Mouse (Mus musculus): Measurements from ENCODE around the gene Gstt1. TPM values are rescaled to one million over a fixed set of nuclear protein-coding genes. Genes with fewer than 3 reads are reported as not detected.

Gstt1 gene
- polyA plus RNA-seq, 1 experiment from 2014 or later = 11.6 TPM

DNA sequence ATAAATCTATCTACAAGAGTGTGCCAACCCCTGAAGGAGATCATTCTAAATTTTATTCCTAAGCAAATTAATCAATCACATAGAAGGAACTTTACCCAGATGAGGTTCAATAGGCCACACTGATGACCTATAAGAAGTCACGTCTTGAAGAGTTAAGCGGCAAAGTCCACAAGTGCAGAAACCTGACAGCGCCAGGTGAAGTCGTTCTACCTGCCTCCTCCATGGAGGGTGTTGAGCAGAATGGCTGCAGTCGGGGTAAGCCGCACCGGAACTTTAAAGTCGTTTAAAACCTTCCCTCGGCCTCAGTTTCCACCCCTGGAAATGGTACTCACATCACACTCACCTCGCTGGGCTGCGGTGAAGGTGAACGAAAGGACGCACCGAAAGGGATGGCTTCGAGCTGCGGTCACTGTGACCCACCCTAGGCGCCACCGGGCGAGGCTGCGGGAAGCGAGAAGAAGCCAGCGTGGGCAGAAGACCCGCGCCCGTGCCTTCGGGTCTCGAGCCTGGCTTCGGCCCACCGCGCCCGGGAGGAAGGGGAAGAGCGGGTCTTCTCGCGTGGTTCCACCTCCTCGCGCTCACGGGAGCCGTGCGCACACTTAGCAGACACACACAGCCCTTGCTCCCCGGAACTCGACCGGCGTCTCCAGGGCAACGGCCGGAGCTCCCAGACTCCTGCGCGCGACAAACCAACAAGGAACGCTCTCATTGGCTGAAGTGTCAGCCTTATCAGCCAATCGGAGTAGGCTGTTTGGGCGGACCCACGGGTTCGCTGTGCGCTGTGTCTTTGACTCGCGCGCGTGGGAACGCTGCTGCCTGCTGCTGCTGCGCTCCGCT, 34.5 kb downstream of the Gstt1 start, which contains the start of gene Cabin1:
Gene Cabin1 (minus strand): TSS at position 660 of the 837 bp plus-strand sequence.
- WGBS = under 1% methylated on average over 61 of the region's 61 CpGs
- ATAC-seq (replicated peaks; ENCODE audit: low FRiP score, low TSS enrichment, low read depth) = peak; percentile 99
- Histone ChIP-seq H3K4me1 (replicated peaks; ENCODE audit: control insufficient read depth, insufficient read depth, low read length) (peaks cover 5% of the 10 kb centered on the region; the same call in 1 of the 2 replicates), H3K27ac (ENCODE audit: low read depth) (peak within 1 kb of the TSS; percentile 52), H3K36me3 (ENCODE audit: control insufficient read depth, insufficient read depth, low read length) (no peaks in the 10 kb centered on the region), H3K4me2 (ENCODE audit: low read length) (peak within 1 kb of the TSS; percentile 95), H3K4me3 (ENCODE audit: low read depth, low read length) (peak within 1 kb of the TSS; percentile 96), H3K9ac (ENCODE audit: low read length) (peak within 1 kb of the TSS; percentile 82), H3K9me3 (ENCODE audit: control insufficient read depth, low read length) (no peaks in the 10 kb centered on the region), H3K27me3 (replicated peaks; ENCODE audit: control insufficient read depth, insufficient read depth, low read length) (no peaks in the 10 kb centered on the region)
- DNase-seq (ENCODE audit: low spot score) = peak; percentile 99

DNA sequence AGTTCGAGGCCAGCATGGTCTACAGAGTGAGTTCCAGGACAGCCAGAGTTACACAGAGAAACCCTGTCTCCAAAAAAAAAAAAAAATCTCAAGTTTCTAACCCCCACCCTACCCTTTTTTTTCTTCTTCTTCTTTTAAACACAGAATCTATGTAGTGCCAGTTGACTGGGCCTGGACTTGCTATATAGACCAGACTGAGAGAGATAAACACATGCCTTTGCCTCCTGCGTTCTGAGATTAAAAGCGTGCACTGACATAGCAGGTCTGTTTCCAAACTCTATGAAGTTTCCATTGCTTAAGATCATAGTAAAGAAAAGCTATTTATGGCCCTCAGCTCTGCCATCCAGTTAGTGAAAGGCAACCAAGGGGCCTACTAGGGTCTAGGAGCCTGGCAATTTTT, 36.0 kb downstream of the Gstt1 start:
- Histone ChIP-seq H3K27me3 (replicated peaks; ENCODE audit: control insufficient read depth, insufficient read depth, low read length) (no peaks in the 10 kb centered on the region), H3K9ac (ENCODE audit: low read length) (no peak overlapping the region), H3K36me3 (ENCODE audit: control insufficient read depth, insufficient read depth, low read length) (peaks cover 10% of the 10 kb centered on the region; the same call in 1 of the 2 replicates), H3K4me2 (ENCODE audit: low read length) (no peak overlapping the region), H3K27ac (ENCODE audit: low read depth) (no peak overlapping the region), H3K4me3 (ENCODE audit: low read depth, low read length) (no peak overlapping the region), H3K4me1 (replicated peaks; ENCODE audit: control insufficient read depth, insufficient read depth, low read length) (peaks cover 5% of the 10 kb centered on the region; the same call in 1 of the 2 replicates), H3K9me3 (ENCODE audit: control insufficient read depth, low read length) (no peaks in the 10 kb centered on the region)
- WGBS = 84% methylated on average over 3 of the region's 3 CpGs
- DNase-seq (ENCODE audit: low spot score) (no peak), ATAC-seq (replicated peaks; ENCODE audit: low FRiP score, low TSS enrichment, low read depth) (no peak)

DNA sequence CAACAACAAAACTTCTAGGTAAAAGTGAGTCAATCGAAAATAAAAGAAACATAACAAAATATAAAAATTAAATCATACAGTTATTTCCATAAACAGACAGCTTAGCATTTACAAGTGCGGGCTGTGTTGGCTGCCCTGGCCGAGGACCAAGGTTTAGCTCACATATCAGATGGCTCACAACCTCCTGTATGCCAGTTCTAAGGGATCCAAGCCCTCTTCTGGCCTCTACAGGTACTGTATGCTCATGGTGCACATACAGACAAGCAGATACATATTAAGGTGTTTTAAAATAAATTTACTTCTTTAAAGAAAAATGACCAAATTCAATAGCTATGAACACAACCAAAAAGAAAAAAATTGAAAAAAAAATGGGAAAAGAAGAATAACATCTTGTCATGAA, 38.1 kb downstream of the Gstt1 start:
- 95% methylated on average over 3 of the region's 3 CpGs for WGBS
- Histone ChIP-seq H3K9me3 (ENCODE audit: control insufficient read depth, low read length) (no peaks in the 10 kb centered on the region), H3K27me3 (replicated peaks; ENCODE audit: control insufficient read depth, insufficient read depth, low read length) (no peaks in the 10 kb centered on the region), H3K4me1 (replicated peaks; ENCODE audit: control insufficient read depth, insufficient read depth, low read length) (peaks cover 5% of the 10 kb centered on the region; the same call in 1 of the 2 replicates), H3K4me3 (ENCODE audit: low read depth, low read length) (no peak overlapping the region), H3K36me3 (ENCODE audit: control insufficient read depth, insufficient read depth, low read length) (peaks cover 12% of the 10 kb centered on the region; the same call in 1 of the 2 replicates), H3K27ac (ENCODE audit: low read depth) (no peak overlapping the region), H3K9ac (ENCODE audit: low read length) (no peak overlapping the region), H3K4me2 (ENCODE audit: low read length) (no peak overlapping the region)
- DNase-seq (ENCODE audit: low spot score) (no peak), ATAC-seq (replicated peaks; ENCODE audit: low FRiP score, low TSS enrichment, low read depth) (no peak)

DNA sequence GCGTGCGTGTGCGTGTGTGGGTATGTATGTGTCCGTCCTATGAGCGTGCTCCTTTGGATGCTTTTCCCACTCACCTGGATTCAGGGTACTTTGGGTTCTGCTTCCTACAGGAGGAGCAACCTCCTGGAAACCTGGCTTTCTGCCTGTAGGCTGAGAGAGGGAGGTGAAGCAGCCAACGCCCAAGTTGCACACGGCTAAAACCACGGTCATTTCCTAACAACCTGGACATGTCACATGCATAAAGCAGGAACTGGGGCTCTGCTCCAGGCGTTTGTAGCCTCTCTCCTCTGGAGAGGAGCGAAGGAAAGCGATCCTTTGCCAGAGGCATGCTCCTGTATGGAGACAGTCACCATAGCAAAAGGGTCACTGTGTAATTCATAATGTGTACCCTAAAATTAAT, 41.7 kb downstream of the Gstt1 start:
- Histone ChIP-seq H3K27me3 (replicated peaks; ENCODE audit: control insufficient read depth, insufficient read depth, low read length) (no peaks in the 10 kb centered on the region), H3K9me3 (ENCODE audit: control insufficient read depth, low read length) (no peaks in the 10 kb centered on the region), H3K9ac (ENCODE audit: low read length) (no peak overlapping the region), H3K36me3 (ENCODE audit: control insufficient read depth, insufficient read depth, low read length) (peaks cover 43% of the 10 kb centered on the region), H3K4me3 (ENCODE audit: low read depth, low read length) (no peak overlapping the region), H3K4me1 (replicated peaks; ENCODE audit: control insufficient read depth, insufficient read depth, low read length) (no peaks in the 10 kb centered on the region), H3K4me2 (ENCODE audit: low read length) (no peak overlapping the region), H3K27ac (ENCODE audit: low read depth) (no peak overlapping the region)
- no peak for ATAC-seq (replicated peaks; ENCODE audit: low FRiP score, low TSS enrichment, low read depth)
- 91% methylated on average over 11 of the region's 11 CpGs for WGBS
- no peak for DNase-seq (ENCODE audit: low spot score)

DNA sequence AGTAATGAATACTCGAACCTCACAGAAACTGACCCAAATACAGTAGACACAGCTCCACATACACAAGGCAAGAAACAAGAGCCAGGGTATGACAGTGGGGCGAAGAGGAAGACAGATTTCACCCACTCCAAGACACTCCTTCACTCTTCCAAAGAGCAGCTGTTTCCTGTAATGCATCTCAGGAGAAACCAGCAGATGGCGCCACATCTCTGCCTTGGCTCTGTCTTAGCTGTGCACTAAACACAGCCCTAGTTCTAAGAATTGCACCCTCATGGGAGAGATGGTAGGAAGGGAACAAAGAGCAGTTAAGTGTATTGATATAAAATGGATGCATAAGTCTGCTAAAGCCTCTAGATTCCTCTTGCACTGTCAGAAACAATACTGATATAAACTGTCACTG, 54.4 kb downstream of the Gstt1 start:
- Histone ChIP-seq H3K4me3 (ENCODE audit: low read depth, low read length) (no peak overlapping the region), H3K4me1 (replicated peaks; ENCODE audit: control insufficient read depth, insufficient read depth, low read length) (no peaks in the 10 kb centered on the region), H3K4me2 (ENCODE audit: low read length) (no peak overlapping the region), H3K9me3 (ENCODE audit: control insufficient read depth, low read length) (no peaks in the 10 kb centered on the region), H3K27me3 (replicated peaks; ENCODE audit: control insufficient read depth, insufficient read depth, low read length) (no peaks in the 10 kb centered on the region), H3K9ac (ENCODE audit: low read length) (no peak overlapping the region), H3K36me3 (ENCODE audit: control insufficient read depth, insufficient read depth, low read length) (peaks cover 72% of the 10 kb centered on the region), H3K27ac (ENCODE audit: low read depth) (no peak overlapping the region)
- ATAC-seq (replicated peaks; ENCODE audit: low FRiP score, low TSS enrichment, low read depth) (peak; percentile 89), DNase-seq (ENCODE audit: low spot score) (peak; percentile 92)
- WGBS = 39% methylated on average over 3 of the region's 3 CpGs

DNA sequence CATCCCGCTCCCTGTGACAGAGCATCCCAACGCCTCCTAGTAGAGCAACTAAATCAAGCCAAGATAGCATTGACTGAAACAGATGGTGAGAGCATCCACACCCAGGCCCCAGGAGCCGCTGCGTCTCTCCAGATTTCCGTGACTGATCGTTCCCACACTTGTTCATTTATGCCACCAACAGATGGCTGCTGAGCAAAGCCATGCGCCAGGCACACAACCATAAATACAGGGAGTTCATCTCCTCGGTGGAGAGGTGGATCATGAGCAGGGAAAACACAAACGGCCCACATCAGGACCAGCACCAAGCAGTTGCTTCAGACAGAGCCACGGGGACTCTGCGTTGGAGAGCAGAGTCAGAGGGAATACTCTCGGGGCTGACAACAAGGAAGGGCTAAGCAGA, 55.0 kb downstream of the Gstt1 start:
- H3K36me3 ChIP-seq (ENCODE audit: control insufficient read depth, insufficient read depth, low read length) = peaks cover 75% of the 10 kb centered on the region
- H3K9ac ChIP-seq (ENCODE audit: low read length) = no peak overlapping the region
- no peaks in the 10 kb centered on the region for H3K9me3 ChIP-seq (ENCODE audit: control insufficient read depth, low read length)
- ATAC-seq (replicated peaks; ENCODE audit: low FRiP score, low TSS enrichment, low read depth) (no peak), DNase-seq (ENCODE audit: low spot score) (no peak)
- no peak overlapping the region for H3K4me2 ChIP-seq (ENCODE audit: low read length)
- WGBS = 86% methylated on average over 12 of the region's 12 CpGs
- H3K4me3 ChIP-seq (ENCODE audit: low read depth, low read length) = no peak overlapping the region
- H3K4me1 ChIP-seq (replicated peaks; ENCODE audit: control insufficient read depth, insufficient read depth, low read length) = no peaks in the 10 kb centered on the region
- H3K27ac ChIP-seq (ENCODE audit: low read depth) = no peak overlapping the region
- no peaks in the 10 kb centered on the region for H3K27me3 ChIP-seq (replicated peaks; ENCODE audit: control insufficient read depth, insufficient read depth, low read length)

DNA sequence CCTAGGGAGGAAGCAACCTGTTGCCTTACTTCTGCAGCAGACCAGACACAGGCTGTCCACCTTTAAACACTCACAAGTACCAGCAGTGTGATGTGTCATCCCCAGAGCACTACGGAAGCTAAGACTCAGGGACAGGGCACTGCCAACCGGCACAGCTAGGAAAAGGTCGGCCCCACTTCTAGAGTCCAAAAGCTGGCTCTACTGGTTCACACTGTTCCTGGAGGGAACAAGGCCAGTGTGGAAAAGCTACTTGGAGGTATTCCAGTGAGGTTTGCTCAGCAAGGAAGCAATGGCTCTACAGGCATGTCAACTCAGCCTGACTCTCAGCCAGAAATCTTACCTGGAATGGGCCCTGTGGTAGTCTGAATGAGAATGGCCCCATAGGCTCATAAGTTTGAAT, 57.5 kb downstream of the Gstt1 start:
- Histone ChIP-seq H3K9ac (ENCODE audit: low read length) (no peak overlapping the region), H3K27ac (ENCODE audit: low read depth) (no peak overlapping the region), H3K4me2 (ENCODE audit: low read length) (no peak overlapping the region), H3K27me3 (replicated peaks; ENCODE audit: control insufficient read depth, insufficient read depth, low read length) (no peaks in the 10 kb centered on the region), H3K4me1 (replicated peaks; ENCODE audit: control insufficient read depth, insufficient read depth, low read length) (no peaks in the 10 kb centered on the region), H3K36me3 (ENCODE audit: control insufficient read depth, insufficient read depth, low read length) (peaks cover 77% of the 10 kb centered on the region), H3K9me3 (ENCODE audit: control insufficient read depth, low read length) (no peaks in the 10 kb centered on the region), H3K4me3 (ENCODE audit: low read depth, low read length) (no peak overlapping the region)
- 96% methylated on average over 3 of the region's 3 CpGs for WGBS
- ATAC-seq (replicated peaks; ENCODE audit: low FRiP score, low TSS enrichment, low read depth) (no peak), DNase-seq (ENCODE audit: low spot score) (no peak)

Data from intestine, embryonic 14.5 days (tissue).